Mouse (Mus musculus): ENCODE data around the gene Zfp697.
"Not testable (repeated sequence)": the region's sequence is repeated elsewhere in the genome, so short reads cannot be mapped to it uniquely, and the experiment has no call there.

Zfp697 gene

GRCm38 (mm10) chr3:98382246-98382939, at the start of gene Zfp697:
Zfp697 (plus strand) TSS chr3:98382461.
- no peak for DNase-seq (ENCODE audit: low read depth, low spot score)

- DNase-seq (ENCODE audit: low read depth, low spot score), result no peak
These were observed 48.3 kb upstream of the Zfp697 start for GRCm38 (mm10) chr3:98334010-98334409.

- no peak for DNase-seq (ENCODE audit: low read depth, low spot score)
These were observed 46.9 kb upstream of the Zfp697 start for GRCm38 (mm10) chr3:98335331-98335730.

- no peak for DNase-seq (ENCODE audit: low read depth, low spot score)
These were observed 46.4 kb upstream of the Zfp697 start for GRCm38 (mm10) chr3:98335886-98336285.

- DNase-seq (ENCODE audit: low read depth, low spot score), result no peak
These were observed 45.3 kb upstream of the Zfp697 start for GRCm38 (mm10) chr3:98336661-98337654.

GRCm38 (mm10) chr3:98338584-98339041, 43.6 kb upstream of the Zfp697 start:
- no peak for DNase-seq (ENCODE audit: low read depth, low spot score)

- DNase-seq (ENCODE audit: low read depth, low spot score), result no peak
These were observed 43.1 kb upstream of the Zfp697 start for GRCm38 (mm10) chr3:98339097-98339705.

- not testable (repeated sequence) for DNase-seq (ENCODE audit: low read depth, low spot score)
These were observed 42.6 kb upstream of the Zfp697 start, which contains the start of gene Phgdh for GRCm38 (mm10) chr3:98339706-98340109. Phgdh (minus strand) TSS chr3:98339990.

- DNase-seq (ENCODE audit: low read depth, low spot score), result no peak
These were observed 41.3 kb upstream of the Zfp697 start for GRCm38 (mm10) chr3:98340818-98341594.

- DNase-seq (ENCODE audit: low read depth, low spot score), result no peak
These were observed 39.0 kb upstream of the Zfp697 start for GRCm38 (mm10) chr3:98343235-98343634.

GRCm38 (mm10) chr3:98348106-98348505, 34.2 kb upstream of the Zfp697 start:
- DNase-seq (ENCODE audit: low read depth, low spot score), result no peak

GRCm38 (mm10) chr3:98348705-98349104, 33.6 kb upstream of the Zfp697 start:
- DNase-seq (ENCODE audit: low read depth, low spot score), result no peak

GRCm38 (mm10) chr3:98353892-98354291, 28.4 kb upstream of the Zfp697 start:
- DNase-seq (ENCODE audit: low read depth, low spot score), result no peak

GRCm38 (mm10) chr3:98355344-98356025, 26.8 kb upstream of the Zfp697 start:
- DNase-seq (ENCODE audit: low read depth, low spot score), result no peak

- DNase-seq (ENCODE audit: low read depth, low spot score), result no peak
These were observed 26.3 kb upstream of the Zfp697 start for GRCm38 (mm10) chr3:98356026-98356365.

GRCm38 (mm10) chr3:98356632-98357370, 25.5 kb upstream of the Zfp697 start:
- DNase-seq (ENCODE audit: low read depth, low spot score), result no peak

GRCm38 (mm10) chr3:98362753-98363152, 19.5 kb upstream of the Zfp697 start:
- DNase-seq (ENCODE audit: low read depth, low spot score), result no peak

GRCm38 (mm10) chr3:98366086-98366485, 16.2 kb upstream of the Zfp697 start:
- no peak for DNase-seq (ENCODE audit: low read depth, low spot score)

- no peak for DNase-seq (ENCODE audit: low read depth, low spot score)
These were observed 15.4 kb upstream of the Zfp697 start for GRCm38 (mm10) chr3:98366823-98367222.

- DNase-seq (ENCODE audit: low read depth, low spot score), result no peak
These were observed 14.0 kb upstream of the Zfp697 start for GRCm38 (mm10) chr3:98368283-98368682.
